Mouse (Mus musculus) kidney, embryonic 15.5 days (tissue): Measurements from ENCODE around the gene Fam110a. TPM values are rescaled to one million over a fixed set of nuclear protein-coding genes. Genes with fewer than 3 reads are reported as not detected.

ENCODE experiments used
- ATAC-seq: fragments of 200-750 bp; cut with Nextera tagmentation; replicated peaks from 2 replicates; pipeline ENCODE4 v1.8.0; 2017; ENCODE audit warnings: moderate TSS enrichment; ENCODE audit not compliant: low FRiP score
- H3K27ac ChIP-seq: fragments of 300-500 bp; sonication (generic); 2 replicates; pipeline ENCODE4 v1.5.1; 2015; ENCODE audit warnings: mild to moderate bottlenecking, inconsistent platforms
- H3K27me3 ChIP-seq: fragments of 300-500 bp; sonication (generic); 2 replicates; pipeline ENCODE4 v1.6.1; 2015; ENCODE audit warnings: inconsistent platforms
- H3K36me3 ChIP-seq: fragments of 300-500 bp; sonication (generic); 2 replicates; pipeline ENCODE4 v1.6.1; 2015; ENCODE audit warnings: inconsistent platforms
- H3K4me1 ChIP-seq: fragments of 300-500 bp; sonication (generic); 2 replicates; pipeline ENCODE4 v1.6.1; 2015; ENCODE audit warnings: inconsistent platforms
- H3K4me2 ChIP-seq: fragments of 300-500 bp; sonication (generic); 2 replicates; pipeline ENCODE4 v1.6.1; 2015; ENCODE audit warnings: moderate library complexity, mild to moderate bottlenecking, inconsistent platforms
- H3K4me3 ChIP-seq: fragments of 300-500 bp; sonication (generic); replicated peaks from 2 replicates; pipeline ENCODE4 v1.5.1; 2015; ENCODE audit warnings: mild to moderate bottlenecking, inconsistent platforms
- H3K9ac ChIP-seq: fragments of 300-500 bp; sonication (generic); 2 replicates; pipeline ENCODE4 v1.6.1; 2015; ENCODE audit warnings: mild to moderate bottlenecking, inconsistent platforms
- H3K9me3 ChIP-seq: fragments of 300-500 bp; sonication (generic); replicated peaks from 2 replicates; pipeline ENCODE4 v1.6.1; 2016; ENCODE audit warnings: inconsistent platforms
- WGBS: fragments of 180-500 bp; shearing (Covaris S2); methylation state at CpG from one replicate; pipeline ENCODE4 v1.1.7; 2015; ENCODE audit warnings: mixed read lengths; 5-methylcytosine and 5-hydroxymethylcytosine counted together
- microRNA counts: library from miRNA; unstranded; fragments of <30 nt; microRNA quantifications from one replicate; lab custom pipeline; 2016
- microRNA-seq: library from miRNA; unstranded; fragments of <30 nt; microRNA quantifications from one replicate; pipeline ENCODE4, GENCODE M21; 2016
- polyA plus RNA-seq: library from polyadenylated mRNA; unstranded; fragments of >200 nt; fragmentation: Nextera tagmentation; extraction: Ambion mirVana; gene quantifications from 2 replicates; pipeline ENCODE4 v1.2.1, GENCODE M21; 2015

The Fam110a gene
- polyA plus RNA-seq, 1 experiment from 2014 or later = 29.1 TPM

GRCm38 (mm10) chr2:151939651-151940420 lies 40.2 kb downstream of the Fam110a start:
- H3K4me3 ChIP-seq = no peak overlapping the region
- ATAC-seq = no peak
- H3K27me3 ChIP-seq = no peaks in the 10 kb centered on the region
- 71% methylated on average over 5 of the region's 5 CpGs for WGBS
- H3K36me3 ChIP-seq = no peaks in the 10 kb centered on the region
- peaks cover 13% of the 10 kb centered on the region for H3K4me1 ChIP-seq
- H3K4me2 ChIP-seq = no peak overlapping the region
- no peak overlapping the region for H3K9ac ChIP-seq
- no peak overlapping the region for H3K27ac ChIP-seq
- H3K9me3 ChIP-seq = no peaks in the 10 kb centered on the region

GRCm38 (mm10) chr2:151938780-151939200 lies 41.2 kb downstream of the Fam110a start:
- no peaks in the 10 kb centered on the region for H3K9me3 ChIP-seq
- no peak overlapping the region for H3K4me3 ChIP-seq
- no peaks in the 10 kb centered on the region for H3K36me3 ChIP-seq
- H3K27ac ChIP-seq = no peak overlapping the region
- H3K4me1 ChIP-seq = peaks cover 13% of the 10 kb centered on the region
- no peak overlapping the region for H3K9ac ChIP-seq
- H3K4me2 ChIP-seq = no peak overlapping the region
- 48% methylated on average over 11 of the region's 11 CpGs for WGBS
- ATAC-seq = peak; percentile 54
- H3K27me3 ChIP-seq = no peaks in the 10 kb centered on the region

GRCm38 (mm10) chr2:151937893-151938292 lies 42.1 kb downstream of the Fam110a start:
- 60% methylated on average over 3 of the region's 3 CpGs for WGBS
- no peak for ATAC-seq
- H3K27ac ChIP-seq = no peak overlapping the region
- no peak overlapping the region for H3K4me3 ChIP-seq
- no peaks in the 10 kb centered on the region for H3K27me3 ChIP-seq
- no peak overlapping the region for H3K9ac ChIP-seq
- peaks cover 13% of the 10 kb centered on the region for H3K4me1 ChIP-seq
- no peaks in the 10 kb centered on the region for H3K36me3 ChIP-seq
- no peak overlapping the region for H3K4me2 ChIP-seq
- H3K9me3 ChIP-seq = no peaks in the 10 kb centered on the region

GRCm38 (mm10) chr2:151930389-151931074 lies 49.5 kb downstream of the Fam110a start:
- no peaks in the 10 kb centered on the region for H3K27me3 ChIP-seq
- H3K9me3 ChIP-seq = no peaks in the 10 kb centered on the region
- H3K4me2 ChIP-seq = no peak overlapping the region
- 0 out of 2 replicates have a peak, but pooled peaks cover 3% of the 10 kb centered on the region for H3K4me1 ChIP-seq
- no peak overlapping the region for H3K4me3 ChIP-seq
- 27% methylated on average over 7 of the region's 7 CpGs for WGBS
- no peak overlapping the region for H3K27ac ChIP-seq
- peak; percentile 30; the same call in 1 of the 2 replicates for ATAC-seq
- no peak overlapping the region for H3K9ac ChIP-seq
- no peaks in the 10 kb centered on the region for H3K36me3 ChIP-seq

GRCm38 (mm10) chr2:151927103-151927502 lies 52.9 kb downstream of the Fam110a start:
- no peaks in the 10 kb centered on the region for H3K36me3 ChIP-seq
- H3K27ac ChIP-seq = no peak overlapping the region
- H3K4me1 ChIP-seq = 0 out of 2 replicates have a peak, but pooled peaks cover 5% of the 10 kb centered on the region
- WGBS = 90% methylated on average over 11 of the region's 11 CpGs
- no peak overlapping the region for H3K9ac ChIP-seq
- H3K4me3 ChIP-seq = no peak overlapping the region
- no peak overlapping the region for H3K4me2 ChIP-seq
- no peak for ATAC-seq
- no peaks in the 10 kb centered on the region for H3K9me3 ChIP-seq
- no peaks in the 10 kb centered on the region for H3K27me3 ChIP-seq

- ATAC-seq = no peak
- Histone ChIP-seq H3K27ac (no peak overlapping the region), H3K9ac (no peak overlapping the region), H3K9me3 (no peaks in the 10 kb centered on the region), H3K36me3 (no peaks in the 10 kb centered on the region), H3K27me3 (no peaks in the 10 kb centered on the region), H3K4me1 (peaks cover 12% of the 10 kb centered on the region; the same call in 1 of the 2 replicates), H3K4me3 (no peak overlapping the region), H3K4me2 (no peak overlapping the region)
- WGBS = 59% methylated on average over 4 of the region's 4 CpGs
Measured at GRCm38 (mm10) chr2:151925715-151926114, 54.3 kb downstream of the Fam110a start.

GRCm38 (mm10) chr2:151924276-151924675 lies 55.7 kb downstream of the Fam110a start:
- Histone ChIP-seq H3K4me3 (no peak overlapping the region), H3K36me3 (no peaks in the 10 kb centered on the region), H3K9me3 (no peaks in the 10 kb centered on the region), H3K4me2 (no peak overlapping the region), H3K9ac (no peak overlapping the region), H3K4me1 (peaks cover 21% of the 10 kb centered on the region), H3K27me3 (peaks cover 6% of the 10 kb centered on the region; the same call in 1 of the 2 replicates), H3K27ac (no peak overlapping the region)
- no peak for ATAC-seq
- WGBS = 76% methylated on average over 7 of the region's 7 CpGs

- H3K9me3 ChIP-seq = no peaks in the 10 kb centered on the region
- WGBS = 47% methylated on average over 4 of the region's 4 CpGs
- H3K4me1 ChIP-seq = peaks cover 39% of the 10 kb centered on the region
- H3K4me3 ChIP-seq = no peak overlapping the region
- H3K27ac ChIP-seq = no peak overlapping the region
- 0 out of 2 replicates have a peak, but pooled peaks have one; percentile 40 for ATAC-seq
- H3K4me2 ChIP-seq = no peak overlapping the region
- H3K36me3 ChIP-seq = no peaks in the 10 kb centered on the region
- H3K27me3 ChIP-seq = peaks cover 16% of the 10 kb centered on the region
- no peak overlapping the region for H3K9ac ChIP-seq
Measured at GRCm38 (mm10) chr2:151921596-151921995, 58.4 kb downstream of the Fam110a start.

- Histone ChIP-seq H3K36me3 (no peaks in the 10 kb centered on the region), H3K9me3 (no peaks in the 10 kb centered on the region), H3K4me1 (peaks cover 44% of the 10 kb centered on the region), H3K27ac (peak overlapping the region; percentile 22; the same call in 1 of the 2 replicates), H3K9ac (no peak overlapping the region), H3K4me3 (no peak overlapping the region), H3K4me2 (no peak overlapping the region), H3K27me3 (peaks cover 16% of the 10 kb centered on the region)
- ATAC-seq = no peak
- WGBS = 64% methylated on average over 8 of the region's 8 CpGs
Measured at GRCm38 (mm10) chr2:151921068-151921467, 59.0 kb downstream of the Fam110a start.

MicroRNAs within 50 kb of the gene (microRNA counts, 519-probe panel; counts per million panel counts)
- 31.7 counts per million for microRNA mmu-miR-1953 (lab: Ali Mortazavi, UCI)

Small RNAs within 50 kb of the gene (microRNA-seq; reads per million reads assigned to microRNA genes)
- not detected for gene Mir1953

Other genes starting within 250 kb of the Fam110a start
- gene Psmf1, start 236.0 kb downstream of the Fam110a start, polyA plus RNA-seq = 42.2 and 43.0 TPM in 2 replicates
- 0.06 TPM in 1 of 2 replicates, not detected in the other for gene Rspo4, start 137.3 kb downstream of the Fam110a start, polyA plus RNA-seq
- gene Angpt4, start 69.0 kb downstream of the Fam110a start, polyA plus RNA-seq = 2.1 and 2.7 TPM in 2 replicates
- gene Slc52a3, start 16.3 kb upstream of the Fam110a start, polyA plus RNA-seq = 13.3 and 16.3 TPM in 2 replicates
- gene Scrt2, start 101.3 kb upstream of the Fam110a start, polyA plus RNA-seq = 0.04 and 0.05 TPM in 2 replicates
- gene Srxn1, start 125.3 kb upstream of the Fam110a start, polyA plus RNA-seq = 12.7 and 14.5 TPM in 2 replicates
- 13.5 TPM in 2 replicates for gene Tcf15, start 163.3 kb upstream of the Fam110a start, polyA plus RNA-seq
- gene Csnk2a1, start 246.6 kb upstream of the Fam110a start, polyA plus RNA-seq = 93.4 and 101 TPM in 2 replicates